Mouse (Mus musculus) gastrocnemius, postnatal 25 days (tissue): ENCODE data around the gene Yy1. TPM values are rescaled to one million over a fixed set of nuclear protein-coding genes. Genes with fewer than 3 reads are reported as not detected.

Experiments
- DNase-seq: peaks from one replicate; pipeline ENCODE4 v3.0.0; 2022
- microRNA-seq, 2 experiments: library from miRNA; unstranded; fragments of <30 nt; microRNA quantifications; one replicate each; pipeline ENCODE4 v1.2.0; 2021; ENCODE audit warnings: borderline replicate concordance in 2 of 2
- total RNA-seq, 2 experiments: library from RNA; stranded (reverse); gene quantifications; 1 replicate in 1 of 2; 2 replicates in 1 of 2; pipeline ENCODE4 v1.2.3; 2021

Yy1 gene
- total RNA-seq, 2 experiments from 2014 or later, result 23.9 to 25.4 TPM

GRCm38 (mm10) chr12:108857589-108858184 lies 64.9 kb downstream of the Yy1 start:
- peak; percentile 44 for DNase-seq

- no peak for DNase-seq
Observed at GRCm38 (mm10) chr12:108858486-108858885, 65.7 kb downstream of the Yy1 start.

- no peak for DNase-seq
Observed at GRCm38 (mm10) chr12:108865007-108865494, 72.3 kb downstream of the Yy1 start.

- no peak for DNase-seq
Observed at GRCm38 (mm10) chr12:108869575-108869974, 76.8 kb downstream of the Yy1 start.

Small RNA genes lying within 50 kb of the gene (microRNA-seq; reads per million reads assigned to microRNA genes)
- gene Mir345, result 43.5 to 52.4 reads per million in 2 experiments

Other genes with a start within 250 kb of the Yy1 start
- gene Evl, start 238.3 kb upstream of the Yy1 start, total RNA-seq, result 10 to 100 TPM; 15.0 to 16.4 TPM
- gene Degs2, start 90.7 kb upstream of the Yy1 start, total RNA-seq, result under 1 TPM in 1 of 2 experiments, not detected in 1; 0.19 TPM
- gene Slc25a29, start 42.9 kb downstream of the Yy1 start, total RNA-seq, result 1 to 10 TPM; 6.4 to 9.2 TPM
- gene Slc25a47, start 43.1 kb downstream of the Yy1 start, total RNA-seq, result 1 to 10 TPM; 5.8 to 6.3 TPM
- 1 to 10 TPM; 3.1 to 4.8 TPM for gene Wdr25, start 100.7 kb downstream of the Yy1 start, total RNA-seq
- gene Wars, start 101.2 kb downstream of the Yy1 start, total RNA-seq, result 10 to 100 TPM; 23.4 to 27.2 TPM